Mouse (Mus musculus): ENCODE data around the gene Otud7b.

The Otud7b gene

DNA sequence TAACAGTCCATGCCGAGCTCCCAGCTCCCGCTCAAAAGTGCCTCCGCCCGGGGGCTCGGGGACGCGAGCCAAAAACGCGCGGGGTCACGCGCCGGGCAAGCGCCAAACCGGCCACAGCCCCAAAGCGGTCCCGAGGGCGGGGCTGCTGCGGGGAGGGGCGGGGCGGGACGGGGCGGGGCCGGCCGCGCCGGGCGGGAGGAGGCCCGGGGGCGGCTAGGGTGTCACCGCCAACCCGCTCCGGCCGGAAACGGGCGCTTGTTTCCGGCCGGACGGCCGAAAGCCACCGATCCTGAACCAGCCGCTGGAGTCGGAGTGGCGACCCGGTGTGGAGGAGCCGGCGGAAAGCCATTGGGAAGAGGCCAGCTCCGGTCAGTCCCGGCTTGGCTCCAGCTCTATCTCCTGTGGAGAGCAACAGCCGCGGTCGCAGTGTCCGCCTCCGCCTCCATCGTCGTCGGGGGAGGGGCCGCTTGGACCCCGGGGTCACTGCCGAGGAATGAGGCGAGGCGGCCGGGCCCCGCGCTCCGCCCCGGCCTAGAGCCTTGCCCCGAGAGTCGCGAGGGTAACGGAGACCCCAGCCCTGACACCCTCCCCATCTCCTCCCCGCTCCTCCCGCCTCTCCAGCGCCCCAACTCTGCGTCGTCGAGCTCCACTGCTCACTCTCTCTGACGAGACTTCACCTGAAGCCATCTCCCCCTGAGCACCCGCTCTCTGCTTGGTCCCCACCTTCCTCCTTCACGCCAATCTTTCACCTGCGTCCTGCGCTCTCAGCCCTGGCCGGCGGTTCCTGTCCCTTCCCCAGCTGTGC, at the start of gene Otud7b:
Otud7b (plus strand) TSS at position 267 of the 805 bp plus-strand sequence.
- DNase-seq (ENCODE audit: low spot score in 2 of 2), result peak; percentile 81 to 83

DNA sequence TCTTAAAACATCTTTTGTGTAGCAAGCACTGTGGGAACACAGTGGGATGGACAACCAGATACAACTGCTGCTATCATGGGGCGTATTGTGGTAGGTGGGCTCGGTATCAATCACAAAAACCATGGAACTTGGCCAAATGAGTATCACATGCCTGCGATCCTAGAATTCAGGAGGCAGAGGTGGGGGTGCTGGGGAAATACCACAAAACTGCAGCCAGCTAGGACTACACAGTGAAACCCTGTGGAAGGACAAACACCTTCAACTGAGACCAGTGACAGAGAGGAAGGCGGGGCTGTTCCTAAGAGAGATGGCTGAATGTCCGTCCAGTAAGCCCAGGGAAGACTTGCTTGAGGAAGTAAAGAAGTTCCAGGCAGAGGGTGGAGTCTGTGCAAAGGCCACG, 49.0 kb upstream of the Otud7b start:
- no peak for DNase-seq (ENCODE audit: low spot score in 2 of 2)

DNA sequence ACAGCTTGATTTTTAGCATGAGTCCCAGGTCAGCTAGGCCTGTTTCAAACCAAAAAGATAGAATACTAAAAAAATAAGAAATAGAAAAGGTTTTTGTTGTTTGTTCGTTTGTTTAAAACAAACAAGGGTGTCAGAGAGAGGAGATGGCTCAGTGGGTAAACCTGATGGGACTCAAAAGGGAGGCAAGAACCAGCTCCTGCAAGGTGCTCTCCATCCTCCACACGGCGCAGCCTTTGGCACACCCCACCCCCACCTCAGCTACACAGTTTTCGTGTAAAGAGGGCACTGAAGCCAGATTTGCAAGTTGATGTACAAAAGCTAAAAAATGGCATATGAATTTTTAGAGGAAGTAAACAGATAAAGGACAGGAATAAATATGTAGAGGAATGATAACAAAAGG, 48.3 kb upstream of the Otud7b start:
- DNase-seq (ENCODE audit: low spot score in 2 of 2), result no peak

DNA sequence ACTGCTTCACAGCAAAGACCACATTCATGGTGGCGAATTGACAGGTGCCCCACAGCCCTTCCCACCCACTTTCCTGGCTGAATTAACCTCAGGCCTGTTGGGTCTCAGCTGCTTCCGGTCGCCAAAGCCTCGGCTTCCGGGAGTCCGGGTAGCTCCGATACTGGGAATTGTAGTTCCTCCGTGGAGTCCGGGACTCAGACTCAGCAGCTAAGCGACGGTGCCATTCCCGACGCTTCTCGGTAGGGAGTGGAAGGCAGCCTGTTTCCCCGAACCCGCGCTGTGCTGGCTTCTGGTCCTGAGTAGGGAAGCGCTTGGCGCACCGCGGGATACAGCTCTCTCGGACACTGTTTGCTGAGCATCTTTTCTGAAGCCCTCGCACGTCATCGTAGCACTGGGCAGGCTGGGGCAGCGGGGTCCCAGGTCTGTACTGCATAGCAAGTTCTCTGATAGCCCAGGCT, 46.6 kb upstream of the Otud7b start:
- peak; percentile 84 to 87 for DNase-seq (ENCODE audit: low spot score in 2 of 2)

DNA sequence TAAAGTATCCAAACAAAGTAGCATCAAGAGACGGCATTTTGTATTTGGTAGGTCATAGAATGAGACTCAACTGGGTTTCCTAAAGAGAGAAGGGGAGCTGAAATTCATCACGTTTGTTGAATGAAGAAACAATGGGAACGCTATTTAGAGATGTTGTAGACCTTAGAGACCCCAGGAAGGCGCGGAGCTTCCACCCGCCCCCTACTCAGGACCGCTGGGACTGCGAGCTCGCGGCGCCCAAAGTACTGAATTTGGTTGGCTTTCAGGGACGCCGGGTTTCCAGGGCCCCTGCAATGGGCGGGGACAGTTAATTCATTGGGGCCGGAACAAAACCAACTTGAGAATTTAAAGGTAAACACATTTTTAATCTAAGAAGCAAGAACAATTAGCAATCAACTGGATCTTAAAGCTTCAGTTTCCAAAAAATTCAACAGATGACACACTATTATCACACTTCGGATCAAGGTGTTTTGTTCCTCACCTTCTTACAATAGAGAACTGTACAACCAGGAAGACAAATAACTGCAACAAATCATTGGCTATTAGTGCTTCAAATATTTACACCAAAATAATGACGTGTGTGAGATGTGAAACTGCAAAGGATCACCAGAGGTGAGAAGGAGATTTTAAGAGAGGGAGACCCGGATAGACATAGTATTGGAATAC, 46.0 kb upstream of the Otud7b start, which contains the start of gene Vps45:
Vps45 (minus strand) TSS at position 236 of the 666 bp plus-strand sequence.
- DNase-seq (ENCODE audit: low spot score in 2 of 2), result peak; percentile 60 to 70

DNA sequence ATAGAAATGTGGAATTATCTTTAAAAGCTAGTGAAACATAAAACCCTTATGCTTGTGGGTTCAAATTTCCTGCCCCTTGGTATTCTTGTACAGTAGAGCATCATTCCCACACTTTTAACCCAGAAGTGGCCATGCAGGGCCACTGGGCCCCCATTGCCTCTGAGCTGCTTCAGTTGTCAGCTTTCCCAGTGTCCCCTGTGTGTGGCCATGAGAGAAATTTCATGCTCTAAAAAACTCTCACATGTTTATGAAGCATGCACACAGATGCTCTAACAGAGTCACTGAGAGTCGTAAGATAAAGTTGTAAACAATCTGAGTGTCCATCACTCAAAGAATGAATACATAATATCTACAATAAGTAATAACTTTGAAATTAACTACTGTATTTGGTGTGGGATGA, 44.2 kb upstream of the Otud7b start:
- DNase-seq (ENCODE audit: low spot score in 2 of 2), result no peak

GRCm38 (mm10) chr3:96063299-96063698, 41.0 kb upstream of the Otud7b start:
- no peak for DNase-seq (ENCODE audit: low spot score in 2 of 2)

GRCm38 (mm10) chr3:96064217-96064616, 40.1 kb upstream of the Otud7b start:
- no peak for DNase-seq (ENCODE audit: low spot score in 2 of 2)

GRCm38 (mm10) chr3:96065147-96065546, 39.2 kb upstream of the Otud7b start:
- no peak for DNase-seq (ENCODE audit: low spot score in 2 of 2)

GRCm38 (mm10) chr3:96065754-96066375, 38.5 kb upstream of the Otud7b start:
- peak; percentile 61 to 74 for DNase-seq (ENCODE audit: low spot score in 2 of 2)

DNA sequence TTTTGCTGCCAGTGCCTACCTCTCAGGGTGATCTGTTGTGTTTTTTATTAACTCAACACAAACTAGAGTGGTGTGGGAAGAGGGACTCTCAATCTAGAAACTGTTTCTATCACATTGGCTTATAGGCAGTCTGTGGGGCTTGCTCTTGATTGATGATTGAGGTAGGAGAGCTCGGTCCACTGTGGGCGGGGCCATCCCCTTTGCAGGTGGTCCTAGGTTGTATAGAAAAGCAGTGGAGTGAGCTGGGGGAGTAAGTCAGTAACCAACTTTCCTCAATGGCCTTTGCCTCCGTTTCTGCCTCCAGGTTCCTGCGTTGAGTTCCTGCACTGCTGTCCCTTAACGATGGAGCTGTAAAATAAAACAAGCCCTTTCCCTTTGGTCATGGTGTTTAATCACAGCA, 37.6 kb upstream of the Otud7b start:
- DNase-seq (ENCODE audit: low spot score in 2 of 2), result no peak

GRCm38 (mm10) chr3:96069046-96069445, 35.3 kb upstream of the Otud7b start:
- no peak for DNase-seq (ENCODE audit: low spot score in 2 of 2)

GRCm38 (mm10) chr3:96069542-96069941, 34.8 kb upstream of the Otud7b start:
- DNase-seq (ENCODE audit: low spot score in 2 of 2), result no peak

DNA sequence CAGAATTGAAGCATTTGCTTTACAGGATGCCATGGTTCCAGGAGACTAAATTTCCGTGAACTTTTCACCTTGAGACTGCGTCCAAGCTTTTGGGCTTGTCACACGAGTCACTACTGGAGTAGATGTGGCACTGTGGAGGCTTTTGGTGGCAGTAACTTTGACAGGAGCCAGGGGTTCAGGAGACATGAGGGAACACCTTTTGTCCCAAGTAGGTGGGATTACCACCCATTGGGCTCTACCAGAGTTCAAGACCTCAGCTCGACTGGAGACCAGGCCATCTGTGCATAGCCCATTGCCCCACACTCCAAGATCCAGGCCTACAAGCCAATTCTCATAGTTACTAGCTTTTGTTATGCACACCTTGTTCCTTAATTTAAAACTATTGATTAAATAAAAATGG, 34.1 kb upstream of the Otud7b start:
- no peak for DNase-seq (ENCODE audit: low spot score in 2 of 2)

GRCm38 (mm10) chr3:96072921-96073486, 31.3 kb upstream of the Otud7b start:
- DNase-seq (ENCODE audit: low spot score in 2 of 2), result no peak

GRCm38 (mm10) chr3:96078066-96078465, 26.3 kb upstream of the Otud7b start:
- DNase-seq (ENCODE audit: low spot score in 2 of 2), result no peak

DNA sequence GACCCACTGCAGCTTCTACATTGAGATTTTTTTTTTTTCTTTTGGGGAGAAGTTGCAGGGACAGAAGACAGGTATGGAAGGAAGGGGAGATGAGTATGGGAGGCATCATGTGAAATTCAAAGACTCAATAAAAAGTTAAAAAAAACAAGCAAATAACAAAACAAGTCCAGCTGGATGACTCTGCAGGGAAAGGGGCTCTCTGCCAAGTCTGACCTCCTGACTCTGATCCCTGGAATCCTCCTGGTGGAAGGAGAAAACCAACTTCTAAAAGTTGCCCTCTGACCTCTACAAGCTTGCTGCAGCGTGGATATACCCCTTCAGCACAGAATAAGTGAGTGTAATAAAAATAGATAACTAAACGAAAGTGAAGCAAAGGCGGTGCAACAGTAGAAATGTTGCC, 25.6 kb upstream of the Otud7b start:
- no peak for DNase-seq (ENCODE audit: low spot score in 2 of 2)

GRCm38 (mm10) chr3:96081006-96081405, 23.3 kb upstream of the Otud7b start:
- DNase-seq (ENCODE audit: low spot score in 2 of 2), result no peak

GRCm38 (mm10) chr3:96081650-96082049, 22.7 kb upstream of the Otud7b start:
- no peak for DNase-seq (ENCODE audit: low spot score in 2 of 2)

DNA sequence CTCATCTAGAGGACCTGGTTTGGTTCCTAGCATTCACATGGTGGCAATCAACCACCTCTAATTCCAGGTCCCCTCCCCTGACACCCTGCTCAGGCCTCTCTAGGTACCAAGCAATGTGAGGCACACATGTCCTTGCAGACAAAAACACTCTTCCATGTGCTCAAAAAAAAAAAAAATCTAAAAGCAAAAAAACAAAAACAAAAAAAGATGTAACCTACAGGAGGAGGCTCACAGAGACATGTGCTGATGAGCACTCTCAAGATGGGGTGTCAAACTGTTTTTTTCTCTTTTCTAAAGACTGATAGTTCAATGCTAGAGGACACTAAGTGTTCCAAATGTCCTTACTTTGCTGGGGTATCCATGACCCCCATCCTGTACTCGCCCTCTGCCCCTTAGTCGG, 22.2 kb upstream of the Otud7b start:
- no peak for DNase-seq (ENCODE audit: low spot score in 2 of 2)

DNA sequence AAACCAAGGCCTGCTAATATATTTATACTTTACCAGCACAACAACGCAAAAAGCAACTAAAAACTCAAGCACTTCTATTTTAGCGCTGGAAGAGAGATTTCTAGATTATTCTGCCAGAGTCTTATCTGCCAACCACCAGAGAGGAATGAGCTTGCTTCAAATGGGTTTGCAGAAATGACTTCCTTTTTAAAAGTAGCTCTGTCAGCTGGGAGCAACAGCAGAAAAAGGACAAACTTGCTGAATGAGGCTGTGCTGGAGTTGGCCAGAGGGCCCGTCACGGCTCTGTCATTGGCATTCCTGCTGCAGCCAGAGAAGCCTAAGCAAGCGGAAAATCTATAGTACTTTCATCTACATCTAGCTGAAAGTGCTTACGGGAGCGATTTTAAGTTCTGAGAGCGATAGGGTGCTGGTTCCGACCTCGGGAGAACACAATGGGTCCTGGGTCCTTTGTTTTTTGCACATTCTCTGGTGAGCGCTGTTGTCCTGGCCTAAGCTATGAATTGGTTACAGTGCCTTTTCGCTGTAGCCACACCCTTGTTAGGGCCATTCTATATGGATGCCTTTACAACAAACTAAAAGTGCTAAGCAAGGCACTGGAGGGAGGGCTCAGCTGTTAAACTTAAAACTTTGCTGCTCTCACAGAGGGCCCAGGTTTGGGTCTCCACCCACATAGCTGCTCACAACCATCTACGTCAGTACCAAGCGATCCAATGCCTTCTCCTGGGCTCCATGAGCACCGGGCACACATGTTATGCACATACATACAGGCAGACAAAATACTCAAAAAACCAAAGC, 21.4 kb upstream of the Otud7b start:
- DNase-seq (ENCODE audit: low spot score in 2 of 2), result peak in 1 of 2 experiments; percentile 13
